Mouse (Mus musculus) limb, embryonic 11.5 days (tissue): Measurements from ENCODE around the gene Sept11. TPM values are rescaled to one million over a fixed set of nuclear protein-coding genes. Genes with fewer than 3 reads are reported as not detected.

Experiments
- ATAC-seq: fragments of 200-750 bp; cut with Nextera tagmentation; 2 replicates; pipeline ENCODE4 v1.8.0; 2017; ENCODE audit warnings: low read depth; ENCODE audit not compliant: insufficient number of reproducible peaks, low FRiP score, low TSS enrichment
- DNase-seq: peaks from one replicate; pipeline ENCODE4 v3.0.0-alpha.2; 2015; ENCODE audit warnings: low spot score
- H3K27ac ChIP-seq: fragments of 300-500 bp; sonication (generic); replicated peaks from 2 replicates; pipeline ENCODE4 v1.5.1; 2014; ENCODE audit warnings: low read depth, mild to moderate bottlenecking, low read length
- H3K27me3 ChIP-seq: fragments of 300-500 bp; sonication (generic); 2 replicates; pipeline ENCODE4 v1.6.1; 2014; ENCODE audit warnings: mild to moderate bottlenecking, low read length, mixed read lengths; ENCODE audit not compliant: control insufficient read depth, insufficient read depth
- H3K36me3 ChIP-seq: fragments of 300-500 bp; sonication (generic); 2 replicates; pipeline ENCODE4 v1.6.1; 2014; ENCODE audit warnings: mild to moderate bottlenecking, low read length, moderate library complexity, mixed read lengths; ENCODE audit not compliant: control insufficient read depth, insufficient read depth
- H3K4me1 ChIP-seq: fragments of 300-500 bp; sonication (generic); 2 replicates; pipeline ENCODE4 v1.6.1; 2014; ENCODE audit warnings: low read length, mixed read lengths; ENCODE audit not compliant: control insufficient read depth, insufficient read depth
- H3K4me2 ChIP-seq: fragments of 300-500 bp; sonication (generic); 2 replicates; pipeline ENCODE4 v1.6.1; 2014; ENCODE audit warnings: low read depth, mild to moderate bottlenecking, moderate library complexity; ENCODE audit not compliant: severe bottlenecking
- H3K4me3 ChIP-seq: fragments of 300-500 bp; sonication (generic); 2 replicates; pipeline ENCODE4 v1.5.1; 2014; ENCODE audit warnings: low read depth, low read length
- H3K9ac ChIP-seq: fragments of 300-500 bp; sonication (generic); 2 replicates; pipeline ENCODE4 v1.6.1; 2014; ENCODE audit warnings: mild to moderate bottlenecking, low read length
- H3K9me3 ChIP-seq: fragments of 300-500 bp; sonication (generic); 2 replicates; pipeline ENCODE4 v1.6.1; 2016; ENCODE audit warnings: low read length; ENCODE audit not compliant: control insufficient read depth
- WGBS: fragments of 180-500 bp; shearing (Covaris S2); extraction: QIAGEN DNeasy Blood & Tissue Kit; methylation state at CpG from one replicate; pipeline ENCODE4 v1.1.7; 2014; 5-methylcytosine and 5-hydroxymethylcytosine counted together
- polyA plus RNA-seq: library from polyadenylated mRNA; unstranded; fragments of >200 nt; fragmentation: Nextera tagmentation; extraction: Ambion mirVana; gene quantifications from 2 replicates; pipeline ENCODE4 v1.2.1, GENCODE M21; 2014

The Sept11 gene
- polyA plus RNA-seq, 1 experiment from 2014 or later: 276 TPM

GRCm38 (mm10) chr5:93091266-93091665 lies 2.0 kb upstream of the Sept11 start:
- no peaks in the 10 kb centered on the region for H3K27me3 ChIP-seq
- H3K9me3 ChIP-seq: no peaks in the 10 kb centered on the region
- H3K9ac ChIP-seq: no peak overlapping the region
- H3K27ac ChIP-seq: no peak overlapping the region
- H3K4me1 ChIP-seq: peaks cover 19% of the 10 kb centered on the region
- no peak overlapping the region for H3K4me2 ChIP-seq
- H3K4me3 ChIP-seq: no peak overlapping the region
- DNase-seq (no peak), ATAC-seq (no peak)
- H3K36me3 ChIP-seq: no peaks in the 10 kb centered on the region
- WGBS: 80% methylated on average over 3 of the region's 3 CpGs

GRCm38 (mm10) chr5:93092147-93092781 lies 973 bp upstream of the Sept11 start:
- Histone ChIP-seq H3K4me1 (peaks cover 27% of the 10 kb centered on the region), H3K9ac (peak overlapping the region; percentile 92), H3K4me2 (peak overlapping the region; percentile 97), H3K27me3 (no peaks in the 10 kb centered on the region), H3K27ac (no peak overlapping the region), H3K4me3 (peak overlapping the region; percentile 94), H3K9me3 (no peaks in the 10 kb centered on the region), H3K36me3 (no peaks in the 10 kb centered on the region)
- 6% methylated on average over 28 of the region's 28 CpGs for WGBS
- peak; percentile 24; the same call in 1 of the 2 replicates for ATAC-seq
- DNase-seq: no peak

DNA sequence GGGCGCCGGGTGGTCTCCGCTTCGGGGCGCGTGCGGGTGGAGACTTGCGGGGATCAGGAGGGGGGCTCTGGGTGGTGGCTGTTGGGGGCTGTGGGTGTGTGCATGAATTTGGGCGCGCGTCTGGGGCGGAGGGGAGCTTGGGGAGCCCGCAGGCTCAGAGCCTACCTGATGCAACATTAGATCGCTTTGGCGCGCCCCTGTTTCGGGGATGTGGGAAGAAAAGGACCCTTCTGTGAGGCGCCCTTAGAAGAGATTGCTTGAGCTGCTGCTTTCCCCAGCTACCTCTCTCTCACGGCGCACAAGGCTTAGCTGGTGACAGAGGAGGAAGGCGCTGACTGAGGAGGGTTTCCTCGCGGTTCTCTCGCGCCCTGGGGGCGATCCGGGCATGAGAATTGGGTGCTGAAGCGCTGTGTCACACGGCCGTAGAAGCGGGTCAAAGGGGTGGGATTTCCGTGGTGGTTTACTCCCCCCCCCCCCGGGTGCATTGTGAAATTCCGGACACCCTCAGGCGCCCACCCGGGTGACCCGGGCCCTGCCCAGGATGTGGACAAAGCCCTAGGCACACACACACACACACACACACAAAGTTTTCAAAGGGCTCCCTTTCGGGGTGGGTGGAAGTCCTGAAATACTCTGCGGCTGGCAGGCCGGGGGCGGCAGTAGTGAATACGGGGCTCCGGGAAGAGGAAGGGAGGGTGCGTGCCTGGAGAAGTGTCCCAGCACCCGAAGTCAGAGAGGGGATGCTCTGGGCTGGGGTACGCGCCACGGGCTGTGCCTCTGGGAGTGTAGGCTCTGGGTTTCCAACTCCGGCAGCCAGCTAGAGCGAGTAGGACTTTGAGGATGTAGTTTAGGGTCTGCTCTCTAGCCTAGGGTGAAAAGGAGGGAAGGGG lies 646 bp downstream of the Sept11 start:
- peak; percentile 5 for ATAC-seq
- Histone ChIP-seq H3K9me3 (no peaks in the 10 kb centered on the region), H3K4me1 (peaks cover 34% of the 10 kb centered on the region), H3K4me2 (peak overlapping the region; percentile 97), H3K4me3 (peak overlapping the region; percentile 94), H3K27me3 (no peaks in the 10 kb centered on the region), H3K9ac (peak overlapping the region; percentile 92), H3K27ac (peak overlapping the region; percentile 91), H3K36me3 (0 out of 2 replicates have a peak, but pooled peaks cover 2% of the 10 kb centered on the region)
- DNase-seq: peak; percentile 64
- WGBS: under 1% methylated on average over 45 of the region's 50 CpGs

DNA sequence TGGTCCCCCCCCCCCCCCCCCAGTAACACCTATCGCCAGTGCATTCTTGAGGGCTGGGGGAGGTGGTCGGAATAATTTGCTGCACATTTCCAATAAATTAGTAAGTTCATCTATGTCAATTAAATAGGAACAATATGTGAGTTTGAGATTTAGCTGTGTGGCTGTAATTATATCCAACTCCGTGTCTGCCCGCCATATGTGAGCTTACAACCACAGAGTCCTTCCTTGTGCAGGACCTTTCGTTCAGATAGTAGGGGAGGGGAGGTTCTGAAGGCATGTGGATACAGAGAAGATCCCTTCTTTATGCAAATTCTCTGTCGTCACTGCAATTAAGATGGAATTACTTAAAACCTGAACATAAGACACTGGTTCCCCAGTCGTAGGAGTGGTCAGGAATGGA lies 2.1 kb downstream of the Sept11 start:
- no peaks in the 10 kb centered on the region for H3K27me3 ChIP-seq
- H3K4me3 ChIP-seq: peak overlapping the region; percentile 94
- ATAC-seq (no peak), DNase-seq (peak; percentile 60)
- H3K9ac ChIP-seq: peak overlapping the region; percentile 12; the same call in 1 of the 2 replicates
- H3K36me3 ChIP-seq: 0 out of 2 replicates have a peak, but pooled peaks cover 2% of the 10 kb centered on the region
- H3K27ac ChIP-seq: no peak overlapping the region; the same call in 1 of the 2 replicates
- H3K4me1 ChIP-seq: peaks cover 34% of the 10 kb centered on the region
- no peaks in the 10 kb centered on the region for H3K9me3 ChIP-seq
- WGBS: 13% methylated on average over 7 of the region's 7 CpGs
- peak overlapping the region; percentile 97 for H3K4me2 ChIP-seq

DNA sequence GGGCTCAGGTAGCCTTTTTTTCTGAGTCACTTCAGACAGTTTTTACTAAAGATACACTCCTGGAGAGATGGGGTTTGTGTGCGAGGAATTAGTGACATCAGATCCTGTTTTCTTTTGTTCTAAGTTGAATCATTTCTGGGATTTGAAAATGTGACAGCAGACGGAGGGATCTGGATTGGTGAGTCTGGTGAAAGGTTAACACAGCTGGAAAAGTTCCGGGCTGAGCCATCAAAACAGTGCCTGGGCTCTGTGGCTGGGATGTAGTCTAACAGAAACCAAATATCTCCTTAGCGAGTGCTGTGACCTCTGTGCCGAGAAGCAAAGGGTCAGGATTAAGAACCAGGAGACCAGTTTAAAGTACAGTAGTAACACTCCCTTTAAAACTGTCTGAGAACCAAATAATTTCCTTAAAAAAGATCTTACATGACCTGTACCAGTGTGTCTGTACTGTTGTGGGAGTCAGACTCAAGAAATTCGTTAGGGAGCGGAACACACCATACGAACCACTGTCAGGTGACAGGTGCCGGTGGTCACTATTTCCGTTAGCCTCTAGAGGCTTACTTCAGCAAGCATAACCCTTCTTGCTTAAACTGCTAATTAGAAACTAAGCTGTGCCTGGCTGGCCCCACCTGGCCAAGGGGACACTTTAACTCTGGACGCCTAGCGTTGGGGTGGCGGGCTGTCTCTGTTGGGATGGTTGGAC lies 4.1 kb downstream of the Sept11 start:
- H3K4me1 ChIP-seq: peaks cover 34% of the 10 kb centered on the region
- no peaks in the 10 kb centered on the region for H3K9me3 ChIP-seq
- DNase-seq: no peak
- no peak overlapping the region for H3K9ac ChIP-seq
- ATAC-seq: no peak
- H3K4me2 ChIP-seq: no peak overlapping the region
- H3K27ac ChIP-seq: no peak overlapping the region
- no peaks in the 10 kb centered on the region for H3K27me3 ChIP-seq
- WGBS: 55% methylated on average over 13 of the region's 13 CpGs
- no peak overlapping the region for H3K4me3 ChIP-seq
- H3K36me3 ChIP-seq: 0 out of 2 replicates have a peak, but pooled peaks cover 2% of the 10 kb centered on the region

GRCm38 (mm10) chr5:93098219-93098618 lies 5.0 kb downstream of the Sept11 start:
- no peaks in the 10 kb centered on the region for H3K27me3 ChIP-seq
- 81% methylated on average over 6 of the region's 6 CpGs for WGBS
- no peak overlapping the region for H3K9ac ChIP-seq
- H3K36me3 ChIP-seq: 0 out of 2 replicates have a peak, but pooled peaks cover 2% of the 10 kb centered on the region
- H3K4me2 ChIP-seq: no peak overlapping the region
- ATAC-seq (no peak), DNase-seq (no peak)
- no peak overlapping the region for H3K27ac ChIP-seq
- no peaks in the 10 kb centered on the region for H3K9me3 ChIP-seq
- H3K4me3 ChIP-seq: no peak overlapping the region
- H3K4me1 ChIP-seq: peaks cover 34% of the 10 kb centered on the region

DNA sequence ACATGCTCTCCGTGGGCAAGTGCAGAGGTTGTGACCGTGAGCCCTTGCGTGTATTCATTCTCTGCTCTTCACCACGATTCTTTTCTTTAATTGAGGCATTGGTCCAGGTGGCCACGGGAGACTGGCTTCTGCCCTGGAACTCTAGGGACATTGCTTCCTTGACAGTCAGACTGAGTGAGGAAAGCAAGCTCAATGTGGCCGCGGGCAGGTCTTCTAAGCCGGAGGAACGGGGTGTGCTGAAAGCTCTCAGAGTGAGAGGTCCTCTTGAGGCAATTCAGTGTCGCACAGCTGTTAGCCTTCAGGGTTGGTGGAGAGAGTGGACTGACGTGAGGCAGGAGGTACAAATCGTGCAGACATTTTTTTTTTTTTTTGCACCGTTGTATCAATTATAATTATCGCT lies 5.6 kb downstream of the Sept11 start:
- Histone ChIP-seq H3K9ac (no peak overlapping the region), H3K27me3 (no peaks in the 10 kb centered on the region), H3K4me1 (peaks cover 34% of the 10 kb centered on the region), H3K4me3 (no peak overlapping the region), H3K27ac (no peak overlapping the region), H3K36me3 (0 out of 2 replicates have a peak, but pooled peaks cover 2% of the 10 kb centered on the region), H3K4me2 (no peak overlapping the region), H3K9me3 (no peaks in the 10 kb centered on the region)
- WGBS: 83% methylated on average over 14 of the region's 14 CpGs
- DNase-seq (no peak), ATAC-seq (no peak)

GRCm38 (mm10) chr5:93100906-93101305 lies 7.7 kb downstream of the Sept11 start:
- ATAC-seq: no peak

More at GRCm38 (mm10) chr5:93100906-93101305, 7.7 kb downstream of the Sept11 start:
- WGBS: 83% methylated on average over 4 of the region's 4 CpGs
- peaks cover 24% of the 10 kb centered on the region for H3K4me1 ChIP-seq
- H3K9ac ChIP-seq: no peak overlapping the region
- no peak overlapping the region for H3K4me2 ChIP-seq
- no peak overlapping the region for H3K4me3 ChIP-seq
- DNase-seq: no peak
- 0 out of 2 replicates have a peak, but pooled peaks cover 2% of the 10 kb centered on the region for H3K36me3 ChIP-seq
- H3K9me3 ChIP-seq: no peaks in the 10 kb centered on the region
- H3K27me3 ChIP-seq: no peaks in the 10 kb centered on the region
- H3K27ac ChIP-seq: no peak overlapping the region
